Mouse (Mus musculus) thymus, postnatal 10 days (tissue): ENCODE measurements at regions not wholly inside any gene's neighbourhood (a gene's known extent, or its start where the extent isn't known, plus 50 kb on each side); places are given as distances from the start of the nearest gene placed in this dataset.

ENCODE experiments used
- DNase-seq, 2 experiments: peaks; one replicate each; pipeline ENCODE4 v3.0.0; 2021; ENCODE audit warnings: low spot score in 2 of 2

DNA sequence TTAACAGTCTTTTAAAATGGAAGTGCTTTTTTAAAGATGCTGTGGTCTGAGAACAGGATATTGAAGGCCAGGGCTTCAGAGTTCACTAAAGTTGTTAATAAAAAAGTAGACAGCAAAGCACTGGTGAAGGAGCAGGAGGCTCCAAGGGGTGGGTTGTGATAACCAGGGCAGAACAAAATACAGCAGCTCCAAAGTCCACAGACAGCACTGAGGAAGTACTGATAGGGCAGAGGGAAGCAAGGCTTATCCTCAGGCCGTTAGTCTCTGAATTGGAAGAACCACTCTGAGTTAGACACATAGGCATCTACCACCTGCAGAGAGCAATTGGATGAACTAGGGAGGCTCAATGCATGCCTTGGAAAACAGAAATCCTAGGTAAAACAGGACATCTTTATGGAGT is 62.1 kb downstream of the P2ry1 start:
- no peak for DNase-seq

DNA sequence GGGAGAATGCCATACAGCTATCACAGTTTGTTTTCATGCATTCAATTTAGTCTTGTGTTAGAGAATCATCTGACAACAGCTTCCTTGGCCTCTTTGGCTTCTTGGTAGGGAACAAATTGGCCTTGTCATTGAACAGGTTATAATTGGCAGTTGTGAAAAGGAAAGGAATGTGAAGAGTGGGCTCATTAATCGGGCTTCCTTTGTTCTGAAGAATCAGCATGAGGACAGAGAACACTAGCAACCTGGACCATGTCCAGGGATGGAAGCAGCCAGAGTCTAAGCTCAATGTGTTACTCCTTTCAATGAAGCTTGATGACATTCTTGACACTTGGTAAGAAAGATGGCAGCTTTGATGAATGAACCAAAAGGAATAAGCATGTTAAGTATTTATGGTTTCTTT is 64.5 kb downstream of the P2ry1 start:
- no peak for DNase-seq

DNA sequence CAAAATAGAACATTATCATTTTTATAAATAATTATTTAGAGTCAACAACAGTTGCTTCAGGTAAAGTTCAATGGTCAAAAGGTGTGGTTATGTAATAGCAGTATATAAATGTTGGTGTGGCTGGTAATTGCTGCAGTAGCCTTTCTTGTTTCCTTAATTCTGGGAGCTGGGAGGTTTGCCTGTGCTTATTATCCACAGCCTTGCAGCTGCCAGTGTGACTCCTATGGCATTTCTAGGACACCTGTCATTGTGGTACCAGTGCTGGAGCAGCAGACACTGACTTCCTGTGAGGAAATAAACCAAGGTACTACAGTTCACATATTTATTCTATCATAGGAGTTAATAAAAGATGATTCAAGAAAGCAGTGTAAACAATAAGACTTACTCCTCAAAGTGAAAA is 65.6 kb downstream of the P2ry1 start:
- DNase-seq, result no peak

DNA sequence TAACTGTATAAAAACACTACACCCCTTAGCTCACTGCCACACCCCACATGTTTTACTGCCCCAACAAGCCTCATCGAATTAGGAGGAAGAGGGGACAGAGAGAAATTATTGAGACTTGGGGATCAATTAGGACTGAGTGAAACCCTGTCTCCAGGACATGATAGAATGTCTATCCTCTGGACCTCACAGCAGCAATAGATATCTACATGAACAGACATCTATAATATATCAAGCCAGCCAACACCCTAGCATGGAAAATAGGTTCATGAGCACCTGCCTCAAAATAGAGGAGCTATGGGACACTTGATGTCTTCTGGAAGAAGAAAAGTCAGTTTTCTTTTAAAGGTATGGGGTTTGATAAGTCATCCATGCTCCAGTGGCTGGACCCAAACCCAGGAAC is 68.4 kb downstream of the P2ry1 start:
- no peak for DNase-seq

DNA sequence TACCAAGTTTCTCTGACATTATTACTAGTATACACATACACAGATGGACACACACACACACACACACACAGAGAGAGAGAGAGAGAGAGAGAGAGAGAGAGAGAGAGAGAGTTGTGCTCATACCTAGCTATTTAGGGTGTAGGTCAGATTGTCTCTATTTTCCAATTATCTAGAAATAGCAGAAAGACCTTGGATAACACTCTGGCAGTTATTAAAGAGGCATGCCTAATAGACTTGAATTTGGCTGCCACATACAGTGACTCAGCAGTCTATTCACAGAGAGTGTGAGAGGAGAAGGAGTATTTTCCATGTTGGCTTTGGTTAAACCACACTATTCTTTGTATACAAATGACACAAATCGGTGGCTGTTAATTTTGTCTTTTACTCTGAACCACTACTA is 69.7 kb downstream of the P2ry1 start:
- DNase-seq, result no peak

DNA sequence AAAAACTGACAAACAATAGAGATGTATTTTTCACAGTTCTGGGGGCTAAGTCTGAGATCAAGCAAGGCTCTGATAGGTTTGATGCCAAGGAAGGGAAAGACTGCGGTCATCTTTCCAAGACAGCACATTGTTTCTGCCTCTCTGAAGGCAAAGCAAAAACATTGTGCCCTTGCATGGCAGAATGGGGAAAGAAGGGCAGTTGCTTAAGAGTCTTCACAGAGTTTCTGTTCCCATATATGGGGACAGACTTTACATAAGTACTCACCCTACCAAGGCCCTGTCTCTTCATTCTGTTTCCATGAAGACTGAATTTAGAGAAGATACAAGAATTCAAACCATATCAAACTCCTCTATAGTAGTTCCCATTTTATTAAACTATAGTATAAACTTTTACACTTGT is 70.5 kb downstream of the P2ry1 start:
- DNase-seq, result no peak

DNA sequence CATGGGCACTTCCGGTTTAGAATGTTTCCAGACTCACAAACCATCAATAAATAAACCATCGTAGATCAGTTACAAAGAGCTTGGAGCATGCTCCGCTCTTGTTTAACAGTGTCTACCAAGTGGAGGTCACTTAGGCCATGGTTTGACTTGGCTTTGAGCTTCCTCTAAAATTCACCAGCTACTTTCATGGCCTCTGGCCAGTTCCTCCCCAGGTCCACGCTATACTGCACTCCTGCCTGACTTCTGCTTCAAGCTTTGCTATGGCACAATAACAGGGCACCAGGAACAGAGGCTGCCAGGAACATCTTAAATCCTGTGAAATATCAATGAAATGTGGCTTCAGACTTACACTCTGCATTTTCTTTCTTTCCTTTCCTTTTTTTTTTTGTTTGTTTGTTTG is 71.2 kb downstream of the P2ry1 start:
- DNase-seq, result no peak

DNA sequence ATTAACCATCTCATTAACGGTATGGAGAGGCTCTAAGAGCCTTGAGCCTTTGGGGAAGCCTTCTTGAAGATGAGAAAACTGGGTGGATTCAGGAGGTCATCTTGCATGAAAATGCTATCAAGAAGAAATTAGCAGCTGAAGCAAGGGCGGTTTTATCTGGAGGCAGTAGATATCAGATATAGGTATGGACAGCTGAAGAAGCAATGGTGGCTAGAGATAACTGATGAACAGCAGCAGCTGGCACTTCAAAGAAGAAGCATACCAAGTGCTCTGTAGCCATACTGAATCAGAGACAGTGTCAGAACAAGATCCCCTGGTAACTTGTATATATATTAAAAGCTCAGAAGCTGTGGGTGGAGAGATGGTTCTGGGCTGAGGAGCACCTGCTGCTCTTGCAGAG is 73.2 kb downstream of the P2ry1 start:
- no peak for DNase-seq

DNA sequence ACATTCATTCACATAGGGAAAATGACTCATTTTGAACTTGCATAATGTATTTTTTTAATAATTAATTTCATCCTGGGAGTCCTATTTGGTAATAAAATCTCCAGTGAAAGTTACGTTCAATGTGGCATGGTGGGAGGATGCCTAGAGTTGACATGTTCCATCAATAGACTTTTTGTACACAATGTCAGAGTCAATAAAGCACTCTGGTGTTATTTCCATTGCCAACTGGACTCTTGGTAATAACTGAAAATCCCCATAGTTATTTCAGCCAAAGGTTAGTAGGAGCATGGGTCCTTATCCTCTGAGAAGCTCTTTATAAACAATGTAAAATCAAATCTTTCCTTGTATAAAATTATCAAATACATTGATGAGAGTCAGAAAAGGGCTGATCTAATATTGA is 87.3 kb downstream of the P2ry1 start:
- no peak for DNase-seq

DNA sequence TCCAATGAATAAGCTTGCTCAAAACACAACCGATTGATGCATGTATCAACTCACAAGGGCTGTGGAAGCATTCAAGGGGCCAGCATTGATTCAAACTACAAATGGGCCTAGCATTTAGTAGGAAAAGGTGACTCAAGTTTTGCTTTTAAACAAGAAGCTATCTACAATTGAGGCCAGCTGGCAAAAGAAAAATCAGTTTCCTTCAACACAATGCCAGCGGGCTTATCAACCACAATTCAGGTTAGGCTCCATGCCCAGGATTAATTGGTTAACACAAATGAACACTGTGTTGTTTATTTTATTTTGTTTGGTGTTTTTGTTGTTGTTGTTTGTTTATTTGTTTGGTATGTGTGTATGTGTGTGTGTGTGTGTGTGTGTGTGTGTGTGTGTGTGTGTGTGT is 89.4 kb downstream of the P2ry1 start:
- DNase-seq, result no peak

DNA sequence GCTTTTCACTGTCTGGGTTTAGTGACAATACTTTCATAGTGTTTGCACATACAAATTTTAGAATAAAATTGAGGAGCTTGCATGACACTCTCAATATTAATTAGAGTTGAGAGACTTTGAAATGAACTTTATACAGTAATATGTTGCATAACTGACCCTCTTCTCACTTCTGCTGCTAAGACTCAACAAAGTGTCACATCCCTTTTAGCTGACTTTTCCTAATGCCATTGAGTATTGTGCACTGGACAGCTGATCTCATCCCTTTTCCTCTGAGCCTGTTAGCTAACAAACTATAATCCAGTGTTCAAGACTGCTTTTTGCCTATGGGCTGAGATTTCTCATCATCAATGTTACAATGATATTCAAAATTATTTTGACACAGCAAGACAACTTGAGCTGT is 113.8 kb downstream of the P2ry1 start:
- no peak for DNase-seq

DNA sequence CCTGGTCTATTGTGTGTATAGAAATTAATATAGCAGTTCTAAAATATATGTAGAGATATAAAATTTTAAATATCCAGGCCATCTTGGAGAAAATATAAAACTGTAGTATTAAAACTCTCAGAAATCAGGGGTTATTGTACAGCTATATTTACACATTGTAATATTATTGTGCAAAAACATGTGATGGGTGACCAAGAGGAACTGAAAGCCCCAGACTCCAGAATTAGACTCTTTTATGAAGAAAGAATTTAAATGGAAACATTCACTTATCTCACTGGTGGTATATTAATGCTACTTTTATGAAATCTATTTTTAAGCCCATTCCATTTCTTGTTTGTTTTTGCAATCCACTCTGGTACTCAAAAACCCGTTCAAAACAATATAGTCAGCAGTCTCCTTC is 130.5 kb downstream of the P2ry1 start:
- no peak for DNase-seq

DNA sequence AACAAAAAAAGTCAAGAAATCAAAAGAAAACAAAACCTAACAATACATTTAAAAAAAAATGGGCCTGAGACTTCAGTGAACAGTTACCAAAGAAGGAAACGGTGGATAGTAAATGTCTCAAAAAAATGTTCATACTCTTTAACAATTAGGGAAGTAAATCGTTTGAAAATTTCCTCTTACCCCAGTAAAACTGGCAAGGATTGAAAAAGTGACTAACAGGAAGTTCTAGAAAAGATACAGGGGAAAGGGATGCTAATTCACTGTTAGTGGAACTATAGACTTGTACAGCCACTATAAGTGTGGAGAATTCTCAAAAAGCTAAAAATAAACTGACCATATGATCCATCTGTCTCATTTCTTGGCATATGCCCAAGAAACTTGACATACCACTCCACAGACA is 151.5 kb downstream of the P2ry1 start:
- DNase-seq, result no peak

DNA sequence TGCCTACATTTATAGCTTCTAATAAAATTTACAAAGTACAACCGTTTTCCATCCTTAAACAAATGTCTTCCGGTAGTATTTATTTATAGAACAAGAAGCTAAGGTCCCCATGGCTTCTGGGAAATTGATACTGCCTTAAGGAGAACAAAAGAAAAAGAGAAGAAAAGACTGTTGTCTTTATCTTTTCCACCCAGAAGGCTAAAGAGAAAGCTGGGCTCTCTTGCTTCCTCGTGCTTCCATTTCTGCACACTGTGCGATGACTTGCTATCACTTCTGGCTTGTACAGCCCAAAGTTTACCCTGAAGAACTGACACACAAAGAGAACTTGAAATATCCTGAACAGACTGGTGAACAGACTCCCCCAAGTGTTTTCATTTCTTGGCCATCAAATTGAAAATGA is 157.2 kb downstream of the P2ry1 start:
- DNase-seq, result no peak

DNA sequence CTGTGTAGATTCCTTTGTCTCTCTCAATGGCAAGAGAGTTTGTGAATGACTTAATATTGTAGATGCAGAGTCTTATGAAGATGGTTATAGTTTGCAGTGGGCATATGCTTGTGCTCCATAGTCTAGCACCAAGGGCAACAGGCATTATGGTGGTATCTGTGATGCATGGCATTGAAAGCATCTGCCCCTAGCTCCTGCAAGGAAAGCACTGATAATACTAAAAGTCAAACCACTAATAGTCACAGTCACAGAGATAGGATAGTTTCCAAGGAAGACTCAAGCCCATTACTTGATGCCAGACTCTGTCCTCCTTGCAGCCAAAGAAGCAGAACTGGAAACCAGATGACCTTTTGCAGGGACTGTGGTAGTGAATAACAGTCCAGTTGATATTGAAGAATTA is 158.8 kb downstream of the P2ry1 start:
- no peak for DNase-seq

DNA sequence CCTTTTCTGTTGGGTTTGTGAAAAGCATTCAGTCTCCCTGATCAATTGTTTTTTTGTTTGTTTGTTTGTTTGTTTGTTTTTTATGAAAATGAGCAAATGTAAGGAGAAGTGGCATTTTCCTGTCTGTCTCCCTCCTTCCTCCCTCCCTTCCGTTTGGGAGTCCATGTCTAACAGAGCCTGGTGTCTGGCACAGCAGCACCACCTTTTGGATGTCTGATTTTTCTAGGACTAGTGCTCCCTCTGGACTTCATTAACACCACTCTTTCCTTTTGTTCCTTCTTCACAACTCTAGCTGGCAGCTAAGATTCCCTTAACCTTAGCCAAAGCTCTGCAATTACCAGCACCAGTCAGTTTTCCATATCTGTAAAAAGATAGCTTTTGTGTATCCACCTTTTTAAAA is 175.6 kb upstream of the Rap2b start:
- no peak for DNase-seq

DNA sequence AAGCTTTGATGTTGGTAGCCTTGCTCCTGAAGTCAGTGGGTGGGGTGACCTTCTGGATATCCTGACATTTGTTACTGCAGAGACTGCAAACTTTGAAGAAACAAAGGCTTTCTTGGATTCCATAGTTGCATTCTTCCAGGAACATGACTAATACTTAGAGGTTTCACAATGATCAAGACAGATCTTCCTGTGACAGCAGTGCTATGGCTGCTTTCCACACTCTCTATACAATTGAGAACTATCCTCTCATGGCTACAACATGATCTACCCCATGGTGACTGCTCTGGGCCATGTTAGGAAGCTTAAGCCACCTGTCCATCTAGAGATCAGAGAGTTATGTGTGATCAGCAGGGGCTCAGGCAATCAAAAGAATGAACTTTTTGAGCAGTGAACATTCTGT is 172.8 kb upstream of the Rap2b start:
- DNase-seq, result no peak

DNA sequence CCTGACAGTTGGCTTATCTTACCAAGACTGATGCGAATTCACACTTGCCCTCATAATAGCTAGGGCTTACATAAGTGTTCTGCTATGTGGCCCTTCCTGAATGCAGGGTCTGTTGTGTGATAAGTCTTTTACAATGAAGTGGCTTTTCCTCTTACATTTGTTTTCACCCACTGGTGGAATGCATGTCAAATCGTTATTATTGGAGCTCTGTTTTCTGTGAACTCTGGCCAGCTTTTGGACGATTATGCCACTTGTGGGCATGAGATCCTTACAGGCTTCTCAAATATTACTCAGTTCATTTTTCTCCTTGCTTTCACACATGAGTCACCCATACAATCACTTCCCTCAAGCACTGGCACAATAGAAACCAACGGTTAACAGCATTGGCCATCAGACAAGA is 144.9 kb upstream of the Rap2b start:
- no peak for DNase-seq

DNA sequence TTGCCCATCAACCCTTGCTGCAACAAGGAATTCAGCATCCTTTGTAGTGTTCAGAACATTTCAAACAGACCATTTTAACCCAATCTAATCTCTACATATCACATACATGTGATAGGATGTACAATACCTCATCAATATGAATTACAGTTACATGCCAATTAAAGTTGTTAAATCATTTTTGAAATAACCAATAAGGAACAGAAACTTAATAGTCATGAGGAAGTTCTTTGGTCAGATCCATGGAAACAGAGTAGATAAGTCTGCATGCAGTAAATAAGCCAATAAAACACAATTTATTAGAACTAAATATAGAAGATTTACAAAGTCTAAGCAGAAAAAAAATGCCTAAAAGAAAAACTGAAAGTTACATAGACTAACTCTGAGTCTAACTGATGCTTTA is 136.9 kb upstream of the Rap2b start:
- no peak for DNase-seq

DNA sequence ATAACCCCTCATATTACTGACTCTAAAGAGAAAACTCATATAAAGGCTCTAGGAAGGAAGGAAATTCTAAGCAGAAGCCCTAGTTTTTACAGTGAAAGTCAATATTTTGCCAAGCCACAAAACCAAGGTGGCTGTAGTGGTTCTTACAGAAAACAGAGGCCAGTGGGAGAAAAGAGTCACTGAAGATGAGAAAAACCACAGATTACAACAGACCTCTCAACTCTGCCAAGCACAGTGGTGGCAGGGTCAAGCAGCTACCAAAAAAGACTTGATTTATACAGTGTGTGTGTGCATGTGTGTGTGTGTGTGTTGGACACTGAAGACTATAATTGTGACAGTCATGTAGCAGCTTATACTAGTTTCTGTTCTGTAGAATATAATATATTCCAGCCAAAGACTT is 136.4 kb upstream of the Rap2b start:
- DNase-seq, result no peak

DNA sequence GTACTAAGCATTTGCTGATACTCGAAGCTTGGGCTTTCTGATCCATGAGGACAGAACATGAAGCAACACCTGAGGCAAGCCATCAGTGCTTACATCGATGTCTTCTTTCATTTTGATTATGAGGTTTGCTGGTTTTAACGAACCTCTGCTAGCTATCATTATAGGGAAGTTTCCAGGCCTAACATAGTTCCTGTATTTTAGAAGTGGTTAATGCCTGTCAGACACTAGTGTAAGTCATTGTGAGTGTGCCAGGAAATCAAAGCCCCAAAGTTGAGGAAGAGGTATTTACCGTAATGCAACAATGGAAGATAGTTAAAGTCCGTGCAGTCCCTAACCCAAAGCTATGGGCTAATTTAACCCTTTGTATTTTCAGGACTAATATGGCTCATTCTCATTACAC is 120.1 kb upstream of the Rap2b start:
- no peak for DNase-seq

DNA sequence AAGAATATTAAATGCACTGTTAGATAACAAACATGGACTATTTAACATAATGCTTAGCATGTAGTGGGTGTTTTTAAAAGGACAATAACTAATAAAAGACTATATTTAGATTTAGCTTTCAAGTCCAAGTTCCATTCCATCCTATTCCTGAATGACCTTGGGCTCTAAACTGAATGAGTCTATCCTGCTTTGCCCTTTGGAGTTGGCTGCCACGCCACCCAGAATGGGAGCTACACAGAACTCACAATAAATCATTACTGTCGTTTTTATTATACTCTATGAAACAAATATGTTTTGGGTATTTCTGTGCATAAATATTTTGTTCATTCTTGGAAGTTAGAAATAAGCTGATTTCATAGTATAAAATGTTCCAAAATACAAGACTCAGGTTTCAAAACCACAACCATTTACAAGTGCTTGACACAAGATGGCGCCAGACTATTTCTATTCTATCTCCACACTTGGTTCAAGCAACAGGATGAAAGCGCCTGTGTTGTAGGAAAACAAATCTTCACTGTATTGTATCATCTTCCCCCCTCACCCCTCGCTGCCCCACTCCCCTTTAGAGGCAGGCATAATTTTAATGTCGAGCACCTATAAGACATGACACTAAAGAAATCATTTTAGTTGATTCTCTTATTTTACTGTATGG is 117.4 kb upstream of the Rap2b start:
- DNase-seq, result peak in 1 of 2 experiments; percentile 17

DNA sequence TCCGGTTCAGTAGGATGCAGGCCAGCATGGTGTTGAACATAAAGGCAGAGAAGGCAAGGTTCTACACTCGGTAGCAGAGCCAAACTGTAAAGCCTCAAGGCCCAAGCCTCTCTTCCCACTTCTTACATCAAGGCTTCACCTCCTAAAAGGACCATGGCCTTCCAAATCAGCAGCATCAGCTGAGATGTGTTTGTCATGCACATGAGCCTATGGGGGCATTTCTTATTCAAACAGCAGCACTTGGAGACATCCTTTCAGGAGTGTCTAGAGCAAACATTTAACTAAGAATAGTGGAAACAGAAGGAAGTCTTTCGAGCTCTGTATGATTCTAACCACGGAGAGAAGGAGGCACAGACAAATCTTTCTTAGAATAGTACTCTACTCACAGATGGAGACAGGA is 115.0 kb upstream of the Rap2b start:
- DNase-seq, result no peak

DNA sequence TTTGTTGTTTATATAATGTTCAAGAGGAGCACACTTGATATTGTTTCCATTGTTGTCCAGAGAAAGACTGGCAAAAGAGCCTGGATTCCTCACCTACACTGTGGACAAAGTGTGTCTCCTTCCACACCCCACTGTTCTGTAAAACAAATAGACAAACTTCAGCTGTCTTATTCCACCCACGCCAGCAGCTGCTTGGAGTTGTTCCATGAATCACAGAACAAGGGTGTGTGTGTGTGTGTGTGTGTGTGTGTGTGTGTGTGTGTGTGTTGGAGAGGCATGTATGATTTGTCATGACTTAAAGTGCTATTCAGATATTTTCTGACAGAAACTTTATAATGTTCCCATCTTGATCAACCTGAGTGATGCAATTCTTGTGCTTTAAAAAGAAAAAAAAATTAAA is 114.1 kb upstream of the Rap2b start:
- DNase-seq, result no peak

DNA sequence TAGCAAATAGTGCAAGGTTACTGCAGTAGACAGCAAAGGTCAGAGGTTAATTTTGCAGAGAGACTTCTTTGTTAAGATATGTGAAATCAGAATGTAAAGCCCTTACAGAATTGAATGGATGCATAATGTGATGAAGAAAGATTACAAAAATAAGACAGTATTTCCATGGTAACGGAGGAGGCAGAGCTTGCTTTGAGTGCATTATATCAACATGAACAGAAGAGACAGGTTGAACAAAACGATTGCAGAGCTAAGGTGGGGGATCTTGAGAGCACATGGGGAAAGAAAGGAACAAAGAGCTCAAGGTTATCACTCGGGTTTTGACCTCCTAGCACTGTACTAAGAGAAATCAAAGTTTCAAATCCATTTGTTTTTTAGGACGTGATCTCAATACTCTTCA is 106.2 kb upstream of the Rap2b start:
- no peak for DNase-seq
